In the genomic region with DNA sequence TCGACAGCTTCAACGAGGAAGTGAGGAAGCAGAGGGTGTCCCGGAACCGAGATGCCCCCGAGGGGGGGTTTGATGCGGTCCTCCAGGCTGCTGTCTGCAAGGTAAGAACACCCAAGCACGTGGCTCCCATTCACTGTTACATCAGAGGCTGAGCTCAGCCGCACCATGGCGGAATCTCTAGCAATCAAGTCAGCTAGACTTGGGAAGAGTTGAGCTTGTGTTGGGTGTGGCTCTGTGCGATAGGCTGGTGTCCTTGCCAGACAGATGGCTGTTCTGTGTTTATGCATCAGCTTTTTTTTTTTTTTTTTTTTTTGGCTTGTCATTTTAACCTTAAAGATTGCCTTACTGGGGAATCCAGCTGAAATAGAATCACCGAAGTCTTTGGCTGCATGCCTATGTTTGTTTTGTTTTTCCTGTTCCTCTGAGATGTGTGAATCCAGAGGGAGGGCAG, we compare ENCODE assay signal across 12 mouse cellular contexts. TPM values are rescaled to one million over a fixed set of nuclear protein-coding genes. Genes with fewer than 3 reads are reported as not detected.
DNase-seq lines count a peak whose midpoint lies in the region; ATAC-seq lines count a peak whose summit lies in the region.
"Had no signal": no experiment of that assay in that cellular context is flagged by ENCODE, and none has a peak within 500 bp of the region (broad histone marks: within the 10 kb centered on the region; RNA-seq: fewer than 3 reads in every experiment).

No protein-coding gene starts in this region.

- no peak for ATAC-seq in hindbrain, embryonic 11.5 days (ENCODE audit: low FRiP score)
- ATAC-seq in midbrain, embryonic 14.5 days (ENCODE audit: low FRiP score, low TSS enrichment), result no peak

- no peaks in the 10 kb centered on the region for H3K4me1 ChIP-seq in hindbrain, embryonic 11.5 days (replicated peaks; ENCODE audit: control insufficient read depth, insufficient read depth, low read length)
- 0 out of 2 replicates have a peak, but pooled peaks cover 7% of the 10 kb centered on the region for H3K4me1 ChIP-seq in midbrain, embryonic 14.5 days (ENCODE audit: control insufficient read depth, insufficient read depth, low read length)

- no peak overlapping the region for H3K4me3 ChIP-seq in hindbrain, embryonic 11.5 days (ENCODE audit: low read depth, low read length)
- no peak overlapping the region for H3K4me3 ChIP-seq in midbrain, embryonic 14.5 days (replicated peaks; ENCODE audit: low read depth, low read length)
- H3K4me3 ChIP-seq: heart, embryonic 13.5 days; limb, embryonic 13.5 days; neural tube, embryonic 12.5 days had no signal

- no peak overlapping the region for H3K4me2 ChIP-seq in hindbrain, embryonic 11.5 days (replicated peaks; ENCODE audit: low read depth, low read length)
- no peak overlapping the region for H3K4me2 ChIP-seq in midbrain, embryonic 14.5 days (ENCODE audit: low read length)
- H3K4me2 ChIP-seq: heart, embryonic 13.5 days; limb, embryonic 13.5 days; neural tube, embryonic 12.5 days had no signal

- 79% methylated on average over 11 of the region's 11 CpGs for WGBS in hindbrain, embryonic 11.5 days
- WGBS in midbrain, embryonic 14.5 days, result 90% methylated on average over 11 of the region's 11 CpGs

- no peaks in the 10 kb centered on the region for H3K9me3 ChIP-seq in hindbrain, embryonic 11.5 days (ENCODE audit: control insufficient read depth, low read length)
- H3K9me3 ChIP-seq in midbrain, embryonic 14.5 days (ENCODE audit: control insufficient read depth, low read length), result no peaks in the 10 kb centered on the region
- H3K9me3 ChIP-seq: heart, embryonic 13.5 days; limb, embryonic 13.5 days; neural tube, embryonic 12.5 days had no signal

- DNase-seq in adrenal gland, adult (ENCODE audit: inconsistent age in 2 of 2, low spot score in 1 of 2), result peak; percentile 51 to 73
- no peak for DNase-seq in adrenal gland, postnatal 25 days
- peak; percentile 21 to 25 for DNase-seq in spleen, adult 18-20 months
- DNase-seq in spleen, adult 12 weeks (ENCODE audit: low spot score), result no peak
- DNase-seq in lung, postnatal 14 days, result peak; percentile 24
- DNase-seq in left cerebral cortex, postnatal 25 days (ENCODE audit: low spot score in 2 of 2), result no peak
- no peak for DNase-seq in hindbrain, embryonic 11.5 days (ENCODE audit: low spot score)
- no peak for DNase-seq in midbrain, embryonic 14.5 days
- DNase-seq: cerebellum, adult 9-10 months had no signal

- intact Hi-C loops in left cerebral cortex, postnatal 25 days (cut with DNase I), result no loop called here

- no peak overlapping the region for H3K27ac ChIP-seq in hindbrain, embryonic 11.5 days (ENCODE audit: low read depth, low read length)
- H3K27ac ChIP-seq in midbrain, embryonic 14.5 days (replicated peaks; ENCODE audit: low read depth, low read length), result no peak overlapping the region
- H3K27ac ChIP-seq: heart, embryonic 13.5 days; limb, embryonic 13.5 days; neural tube, embryonic 12.5 days had no signal

- no peaks in the 10 kb centered on the region for H3K36me3 ChIP-seq in hindbrain, embryonic 11.5 days (ENCODE audit: control insufficient read depth, insufficient read depth, low read length)
- no peaks in the 10 kb centered on the region for H3K36me3 ChIP-seq in midbrain, embryonic 14.5 days (ENCODE audit: control insufficient read depth, insufficient read depth, low read length)
- H3K36me3 ChIP-seq: neural tube, embryonic 12.5 days had no signal

- no peak overlapping the region for H3K9ac ChIP-seq in hindbrain, embryonic 11.5 days (ENCODE audit: low read depth, low read length)
- H3K9ac ChIP-seq in midbrain, embryonic 14.5 days (replicated peaks; ENCODE audit: low read length), result no peak overlapping the region
- H3K9ac ChIP-seq: heart, embryonic 13.5 days; limb, embryonic 13.5 days; neural tube, embryonic 12.5 days had no signal

- H3K27me3 ChIP-seq in hindbrain, embryonic 11.5 days (ENCODE audit: control insufficient read depth, insufficient read depth, low read length), result no peaks in the 10 kb centered on the region
- no peaks in the 10 kb centered on the region for H3K27me3 ChIP-seq in midbrain, embryonic 14.5 days (ENCODE audit: control insufficient read depth, insufficient read depth, low read length)
- H3K27me3 ChIP-seq: heart, embryonic 13.5 days; limb, embryonic 13.5 days; neural tube, embryonic 12.5 days had no signal

RNA-seq across cellular contexts. Expression of a gene that starts 55.6 kb away (rescaled TPM):
- total RNA-seq in adrenal gland, postnatal 25 days (2021), result 159 and 212 TPM in 2 replicates
- 10 to 100 TPM; 37.3 to 39.3 TPM for total RNA-seq in left cerebral cortex, postnatal 25 days (2021)
- polyA plus RNA-seq in hindbrain, embryonic 11.5 days (2014; fragmentation: Nextera tagmentation; extraction: Ambion mirVana), result 21.7 and 25.5 TPM in 2 replicates
- 19.2 and 19.3 TPM in 2 replicates for polyA plus RNA-seq in midbrain, embryonic 14.5 days (2014; fragmentation: Nextera tagmentation; extraction: Ambion mirVana)

Comparison
In these comparisons a context has a peak if more than half of its experiments do, and no peak if none do; other contexts are left out.
1. DNase-seq: peak in adrenal gland, adult (2 of 2), spleen, adult 18-20 months (2 of 2) and lung, postnatal 14 days (single experiment); none in adrenal gland, postnatal 25 days (single experiment), spleen, adult 12 weeks (single experiment), left cerebral cortex, postnatal 25 days (0 of 2), hindbrain, embryonic 11.5 days (single experiment) and midbrain, embryonic 14.5 days (single experiment).